Mouse (Mus musculus): ENCODE data around the gene Gpc6.

The Gpc6 gene

GRCm38 (mm10) chr14:117756505-117756904 is 831.4 kb downstream of the Gpc6 start:
- DNase-seq, result no peak

GRCm38 (mm10) chr14:117757790-117758358 is 832.8 kb downstream of the Gpc6 start:
- DNase-seq, result no peak

- no peak for DNase-seq
These were observed 835.9 kb downstream of the Gpc6 start for GRCm38 (mm10) chr14:117760830-117761517.

- no peak for DNase-seq
These were observed 837.8 kb downstream of the Gpc6 start for GRCm38 (mm10) chr14:117762934-117763333.

GRCm38 (mm10) chr14:117767861-117768260 is 842.7 kb downstream of the Gpc6 start:
- peak; percentile 90 for DNase-seq

- DNase-seq, result peak; percentile 18
These were observed 843.6 kb downstream of the Gpc6 start for GRCm38 (mm10) chr14:117768697-117769096.

GRCm38 (mm10) chr14:117773373-117773772 is 848.3 kb downstream of the Gpc6 start:
- no peak for DNase-seq

- peak; percentile 76 for DNase-seq
These were observed 852.9 kb downstream of the Gpc6 start for GRCm38 (mm10) chr14:117777866-117778500.

- DNase-seq, result peak; percentile 71
These were observed 853.7 kb downstream of the Gpc6 start for GRCm38 (mm10) chr14:117778538-117779413.

- peak; percentile 61 for DNase-seq
These were observed 856.6 kb downstream of the Gpc6 start for GRCm38 (mm10) chr14:117781724-117782123.

- DNase-seq, result peak; percentile 80
These were observed 858.7 kb downstream of the Gpc6 start for GRCm38 (mm10) chr14:117783671-117784262.

- DNase-seq, result no peak
These were observed 859.8 kb downstream of the Gpc6 start for GRCm38 (mm10) chr14:117784960-117785359.

GRCm38 (mm10) chr14:117785507-117786085 is 860.5 kb downstream of the Gpc6 start:
- DNase-seq, result peak; percentile 84

- peak; percentile 78 for DNase-seq
These were observed 861.5 kb downstream of the Gpc6 start for GRCm38 (mm10) chr14:117786647-117787046.

GRCm38 (mm10) chr14:117794874-117795273 is 869.8 kb downstream of the Gpc6 start:
- DNase-seq, result no peak

GRCm38 (mm10) chr14:117796661-117797060 is 871.5 kb downstream of the Gpc6 start:
- DNase-seq, result peak; percentile 16

- peak; percentile 39 for DNase-seq
These were observed 875.3 kb downstream of the Gpc6 start for GRCm38 (mm10) chr14:117800399-117800798.

GRCm38 (mm10) chr14:117807846-117808245 is 882.7 kb downstream of the Gpc6 start:
- peak; percentile 51 for DNase-seq

GRCm38 (mm10) chr14:117808326-117808725 is 883.2 kb downstream of the Gpc6 start:
- DNase-seq, result peak; percentile 64

GRCm38 (mm10) chr14:117810321-117811270 is 885.5 kb downstream of the Gpc6 start:
- peak; percentile 84 for DNase-seq

GRCm38 (mm10) chr14:117813473-117813872 is 888.4 kb downstream of the Gpc6 start:
- peak; percentile 85 for DNase-seq

Measured in heart, adult 11 months (tissue).